Mouse (Mus musculus): ENCODE data around the gene Syne1. TPM values are rescaled to one million over a fixed set of nuclear protein-coding genes. Genes with fewer than 3 reads are reported as not detected.
A peak's percentile ranks its signal among the peaks of the same experiment; 100 is the strongest.

Syne1 gene
- total and polyA plus RNA-seq, 3 experiments, result 5.3 to 6.8 TPM; not detected in 1

DNA sequence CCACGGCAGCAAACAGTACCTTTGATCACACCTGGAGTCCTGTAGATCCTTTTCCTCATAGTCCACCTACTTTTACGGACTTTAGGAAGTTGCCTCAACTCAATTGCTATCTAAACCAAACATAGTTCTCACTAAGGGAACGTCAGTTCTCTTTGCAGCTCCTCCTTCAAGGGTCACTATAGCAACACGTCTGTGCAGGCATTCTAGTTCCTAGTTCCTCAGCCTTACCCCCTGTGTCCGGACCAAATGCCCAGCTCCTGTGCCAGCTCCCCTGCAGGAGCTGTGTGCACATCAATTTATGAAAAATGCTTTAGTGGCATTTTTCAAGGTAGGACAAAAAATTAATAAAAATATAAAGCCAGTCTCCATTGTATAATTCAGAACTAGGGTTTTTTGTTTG is 63.2 kb downstream of the Syne1 start:
- Histone ChIP-seq H3K36me3 (ENCODE audit: control insufficient read depth in 1 of 2, insufficient read depth in 2 of 2, low read length in 2 of 2) (no peaks in the 10 kb centered on the region), H3K4me3 (ENCODE audit: control insufficient read depth in 1 of 2, insufficient read depth in 1 of 2, low read depth in 2 of 2, low read length in 2 of 2) (no peak overlapping the region), H3K9ac (ENCODE audit: control insufficient read depth, low read depth, low read length, poor library complexity, severe bottlenecking) (no peak overlapping the region), H3K4me1 (ENCODE audit: control insufficient read depth in 1 of 2, insufficient read depth in 2 of 2, low read length in 2 of 2) (no peaks in the 10 kb centered on the region), H3K27ac (ENCODE audit: control insufficient read depth, low read depth, low read length) (no peak overlapping the region), H3K9me3 (replicated peaks; ENCODE audit: insufficient read depth, low read length) (no peaks in the 10 kb centered on the region), H3K27me3 (ENCODE audit: control insufficient read depth in 1 of 2, insufficient read depth in 2 of 2, low read length in 2 of 2) (peaks cover 0 to 1% of the 10 kb centered on the region in 2 experiments; a peak in 1 of 4 replicates), H3K79me2 (ENCODE audit: control insufficient read depth, insufficient read depth, low read length, poor library complexity) (no peaks in the 10 kb centered on the region)
- no peak for TF ChIP-seq GATA1 (IDR thresholded peaks at IDR 0.05; ENCODE audit: low read depth, low read length)
- no peak for DNase-seq (ENCODE audit: low read depth, low spot score)

DNA sequence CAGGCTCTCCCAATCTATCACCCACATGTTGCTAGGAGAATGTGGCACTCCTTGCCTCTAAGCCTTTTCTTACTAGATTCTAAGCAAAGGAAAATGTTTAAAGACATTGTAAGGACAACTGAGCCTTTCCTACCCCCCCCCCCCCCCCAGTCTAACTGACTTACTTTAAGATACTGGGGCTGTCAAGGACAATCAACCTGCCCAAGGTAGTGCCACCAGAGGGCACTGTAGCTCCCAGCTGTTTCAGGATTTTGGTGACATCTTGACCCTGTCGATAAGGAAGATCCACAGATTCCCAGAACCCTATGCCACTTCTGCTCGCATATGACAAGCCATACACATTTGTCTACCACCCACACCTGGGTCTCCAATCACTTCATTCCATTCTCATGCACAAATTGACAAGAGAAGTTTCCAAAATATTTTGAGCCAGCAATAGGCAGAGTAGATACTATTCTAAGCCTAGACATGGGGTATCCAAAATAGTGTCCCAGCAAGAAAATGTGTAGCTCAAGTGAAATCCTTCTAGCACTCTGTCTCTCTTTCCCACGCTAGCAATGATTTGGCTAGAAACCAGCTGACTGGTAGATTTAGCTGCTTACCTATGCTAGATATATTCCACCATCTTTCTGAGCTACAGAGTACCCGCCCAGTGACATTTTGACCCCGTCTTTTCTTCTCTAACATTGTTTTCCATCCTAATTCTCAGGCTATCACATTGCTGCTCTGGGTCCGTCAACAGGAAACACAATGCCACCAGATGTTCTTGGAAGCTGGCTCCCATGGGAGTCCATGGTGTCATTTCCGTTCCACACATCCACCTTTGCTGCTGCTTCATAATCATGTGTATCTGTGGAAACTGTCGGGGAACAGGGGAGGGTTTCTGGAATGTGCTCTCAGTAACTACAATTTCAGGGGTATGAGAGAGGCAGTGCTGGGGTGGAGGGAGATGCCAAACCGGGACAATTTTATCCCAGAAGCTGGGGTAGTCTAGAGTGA is 70.4 kb downstream of the Syne1 start:
- Histone ChIP-seq H3K36me3 (ENCODE audit: control insufficient read depth in 1 of 2, insufficient read depth in 2 of 2, low read length in 2 of 2) (no peaks in the 10 kb centered on the region), H3K9me3 (replicated peaks; ENCODE audit: insufficient read depth, low read length) (no peaks in the 10 kb centered on the region), H3K27me3 (ENCODE audit: control insufficient read depth in 1 of 2, insufficient read depth in 2 of 2, low read length in 2 of 2) (no peaks in the 10 kb centered on the region), H3K9ac (ENCODE audit: control insufficient read depth, low read depth, low read length, poor library complexity, severe bottlenecking) (no peak overlapping the region), H3K4me1 (ENCODE audit: control insufficient read depth in 1 of 2, insufficient read depth in 2 of 2, low read length in 2 of 2) (no peaks in the 10 kb centered on the region), H3K27ac (ENCODE audit: control insufficient read depth, low read depth, low read length) (no peak overlapping the region), H3K4me3 (ENCODE audit: control insufficient read depth in 1 of 2, insufficient read depth in 1 of 2, low read depth in 2 of 2, low read length in 2 of 2) (peak overlapping the region in 1 of 2 experiments; percentile 74; a peak in 2 of 4 replicates), H3K79me2 (ENCODE audit: control insufficient read depth, insufficient read depth, low read length, poor library complexity) (no peaks in the 10 kb centered on the region)
- TF ChIP-seq GATA1 (IDR thresholded peaks at IDR 0.05; ENCODE audit: low read depth, low read length), result no peak
- no peak for TF ChIP-seq MYC (IDR thresholded peaks at IDR 0.05; ENCODE audit: low read depth, low read length)
- no peak for TF ChIP-seq KAT2A (conservative IDR thresholded peaks at IDR 0.05; ENCODE audit: low read depth, low read length)
- TF ChIP-seq SMC3 (IDR thresholded peaks at IDR 0.05; ENCODE audit: low read depth, low read length), result peak; percentile 22
- TF ChIP-seq ETS1 (IDR thresholded peaks at IDR 0.05; ENCODE audit: low read depth, low read length), result no peak
- peak; percentile 32 to 38 (median 36); a peak in 5 of 6 replicates for TF ChIP-seq CTCF (IDR thresholded peaks at IDR 0.05 in 2 of 3, conservative IDR thresholded peaks at IDR 0.05 in 1 of 3; ENCODE audit: control insufficient read depth in 1 of 3, insufficient read depth in 1 of 3, low read depth in 2 of 3, low read length in 3 of 3, poor library complexity in 1 of 3, severe bottlenecking in 1 of 3)
- peak; percentile 0; the same call in 1 of the 2 replicates for TF ChIP-seq RAD21 (IDR thresholded peaks at IDR 0.05; ENCODE audit: low read depth, low read length)
- peak; percentile 30 for DNase-seq (ENCODE audit: low read depth, low spot score)

DNA sequence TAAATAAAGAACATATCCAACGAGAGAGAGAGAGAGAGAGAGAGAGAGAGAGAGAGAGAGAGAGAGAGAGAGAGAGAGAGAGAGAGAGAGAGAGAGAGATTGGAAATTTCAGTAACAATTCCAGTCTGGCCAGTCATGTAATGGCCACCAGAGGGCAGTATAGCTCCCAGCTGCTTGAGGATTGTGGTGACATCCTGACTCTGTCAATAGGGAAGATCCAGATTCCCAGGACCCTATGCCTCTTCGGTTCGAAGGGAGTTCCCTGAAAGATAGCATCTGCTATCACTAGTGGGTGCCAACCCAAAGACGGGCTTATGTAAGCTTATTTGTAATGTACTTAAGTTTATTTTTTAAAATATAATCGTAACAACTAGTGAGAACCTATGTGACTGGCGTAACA is 71.2 kb downstream of the Syne1 start:
- no peak overlapping the region for H3K9ac ChIP-seq (ENCODE audit: control insufficient read depth, low read depth, low read length, poor library complexity, severe bottlenecking)
- no peaks in the 10 kb centered on the region for H3K36me3 ChIP-seq (ENCODE audit: control insufficient read depth in 1 of 2, insufficient read depth in 2 of 2, low read length in 2 of 2)
- H3K79me2 ChIP-seq (ENCODE audit: control insufficient read depth, insufficient read depth, low read length, poor library complexity), result no peaks in the 10 kb centered on the region
- H3K4me3 ChIP-seq (ENCODE audit: control insufficient read depth in 1 of 2, insufficient read depth in 1 of 2, low read depth in 2 of 2, low read length in 2 of 2), result peak overlapping the region; percentile 46 to 74
- TF ChIP-seq MYC (IDR thresholded peaks at IDR 0.05; ENCODE audit: low read depth, low read length) (no peak), MEF2A (IDR thresholded peaks at IDR 0.05; ENCODE audit: extremely low read depth, insufficient replicate concordance, low read depth, low read length, poor library complexity, severe bottlenecking) (no peak), RAD21 (IDR thresholded peaks at IDR 0.05; ENCODE audit: low read depth, low read length) (peak; percentile 29), CTCF (IDR thresholded peaks at IDR 0.05 in 2 of 3, conservative IDR thresholded peaks at IDR 0.05 in 1 of 3; ENCODE audit: control insufficient read depth in 1 of 3, insufficient read depth in 1 of 3, low read depth in 2 of 3, low read length in 3 of 3, poor library complexity in 1 of 3, severe bottlenecking in 1 of 3) (peak; percentile 70 to 81 (median 75)), SMC3 (IDR thresholded peaks at IDR 0.05; ENCODE audit: low read depth, low read length) (peak; percentile 66), NRF1 (IDR thresholded peaks at IDR 0.05; ENCODE audit: insufficient read depth, low read depth, low read length, poor library complexity, severe bottlenecking) (no peak), USF1 (IDR thresholded peaks at IDR 0.05; ENCODE audit: low read depth, low read length) (no peak)
- peak; percentile 64 for DNase-seq (ENCODE audit: low read depth, low spot score)
- no peaks in the 10 kb centered on the region for H3K27me3 ChIP-seq (ENCODE audit: control insufficient read depth in 1 of 2, insufficient read depth in 2 of 2, low read length in 2 of 2)
- H3K27ac ChIP-seq (ENCODE audit: control insufficient read depth, low read depth, low read length), result no peak overlapping the region
- no peaks in the 10 kb centered on the region for H3K4me1 ChIP-seq (ENCODE audit: control insufficient read depth in 1 of 2, insufficient read depth in 2 of 2, low read length in 2 of 2)
- H3K9me3 ChIP-seq (replicated peaks; ENCODE audit: insufficient read depth, low read length), result no peaks in the 10 kb centered on the region

All from MEL (cell line).